Mouse (Mus musculus) retina, postnatal 7 days (tissue): Measurements from ENCODE around the gene Stat3.

Source experiments
- DNase-seq: peaks from one replicate; pipeline ENCODE4 v3.0.0-alpha.2; 2012; ENCODE audit warnings: low read depth, low spot score

Stat3 gene

DNA sequence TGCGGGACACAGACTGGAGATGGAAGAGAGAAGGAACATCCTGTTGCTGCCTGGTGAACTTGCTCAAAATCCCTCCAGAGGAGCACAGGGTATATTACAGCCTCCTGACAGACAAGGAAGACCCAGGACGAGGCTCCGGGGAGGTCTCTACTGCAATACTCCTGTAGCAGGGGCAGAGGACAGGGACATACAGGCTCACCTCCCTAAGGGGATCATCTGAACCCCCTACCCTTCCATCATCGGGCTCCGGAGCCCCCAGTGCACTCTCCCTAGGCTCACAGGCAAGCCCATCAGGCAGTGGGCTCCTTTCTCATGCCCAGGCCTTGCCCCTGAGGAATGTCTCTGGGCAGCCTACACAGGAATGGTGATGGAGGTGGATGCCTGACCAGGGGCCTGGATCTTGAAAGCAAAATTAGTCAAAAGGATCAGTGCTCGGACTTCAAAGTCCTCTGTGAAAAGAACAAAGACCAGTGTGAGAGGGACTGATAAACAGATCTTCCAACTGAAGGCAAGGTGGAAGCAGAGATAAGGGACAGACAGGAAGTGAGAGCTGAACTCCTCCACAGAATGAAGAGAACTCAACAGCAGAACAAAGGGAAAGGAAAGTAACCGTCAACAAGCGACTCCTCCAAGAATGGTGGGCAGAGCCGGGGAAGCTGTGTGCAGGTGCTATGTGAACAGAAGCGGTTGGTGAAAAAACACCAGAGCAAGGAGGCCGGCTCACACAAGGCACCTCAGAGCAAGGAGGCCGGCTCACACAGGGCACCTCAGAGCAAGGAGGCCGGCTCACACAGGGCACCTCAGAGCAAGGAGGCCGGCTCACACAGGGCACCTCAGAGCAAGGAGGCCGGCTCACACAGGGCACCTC is 47.9 kb downstream of the Stat3 start:
- DNase-seq: no peak

DNA sequence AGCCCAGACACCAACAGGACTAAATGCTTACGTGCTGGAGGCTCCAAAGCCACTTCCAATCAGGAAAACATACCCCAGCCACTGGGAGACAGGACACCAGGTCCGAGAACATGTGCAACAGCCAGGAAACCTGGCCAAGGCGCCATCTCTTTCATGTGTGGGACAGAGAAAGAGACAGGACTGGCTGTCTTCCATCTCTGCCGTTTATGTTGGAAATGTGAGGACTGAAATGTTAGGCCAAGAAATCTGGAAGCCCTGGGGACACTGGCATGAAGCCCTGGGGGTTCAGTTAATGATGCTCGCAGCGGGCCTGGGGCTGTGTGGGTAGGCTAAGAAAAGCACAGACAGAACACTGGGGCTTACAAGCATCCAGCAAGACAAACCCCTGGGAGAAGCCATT is 48.9 kb downstream of the Stat3 start:
- DNase-seq: no peak

DNA sequence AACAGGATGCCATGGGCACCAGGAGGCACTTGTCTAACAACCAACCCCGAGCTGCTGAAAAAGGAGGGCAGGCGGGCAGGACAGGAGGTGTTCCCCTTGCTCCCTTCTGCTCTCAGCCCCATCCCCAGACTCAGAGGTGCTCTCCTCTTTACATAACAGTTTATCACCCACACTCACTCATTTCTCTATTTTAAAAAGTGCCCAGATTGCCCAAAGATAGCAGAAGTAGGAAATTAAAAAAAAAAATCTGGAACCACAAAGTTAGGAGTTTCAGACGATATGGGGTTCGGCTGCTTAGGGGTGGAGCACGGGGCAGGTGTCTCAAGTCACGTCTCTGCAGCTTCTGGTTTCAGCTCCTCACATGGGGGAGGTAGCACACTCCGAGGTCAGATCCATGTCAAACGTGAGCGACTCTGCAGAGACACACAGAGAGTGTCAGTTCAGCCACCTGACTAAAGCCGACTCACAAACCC is 51.0 kb downstream of the Stat3 start:
- DNase-seq: no peak

DNA sequence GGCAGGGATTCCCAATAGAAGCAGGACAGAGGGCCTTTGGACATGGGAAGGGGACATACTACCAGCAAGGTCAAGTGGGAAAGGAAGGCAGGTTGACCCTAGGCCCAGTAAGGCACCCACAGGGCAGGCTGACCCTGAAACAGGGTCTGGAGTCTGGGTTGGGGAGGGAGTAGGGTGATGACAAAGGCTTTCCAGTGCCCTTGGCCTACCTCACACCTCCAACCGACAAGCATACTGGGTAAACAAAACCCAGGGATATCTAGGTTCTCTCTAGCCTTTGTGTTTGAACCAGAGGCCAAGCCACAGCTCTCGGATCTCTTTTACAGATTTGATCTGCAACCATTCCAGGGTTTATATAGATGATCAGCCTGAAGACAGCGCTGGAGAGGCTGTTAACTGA is 51.6 kb downstream of the Stat3 start:
- DNase-seq: no peak

DNA sequence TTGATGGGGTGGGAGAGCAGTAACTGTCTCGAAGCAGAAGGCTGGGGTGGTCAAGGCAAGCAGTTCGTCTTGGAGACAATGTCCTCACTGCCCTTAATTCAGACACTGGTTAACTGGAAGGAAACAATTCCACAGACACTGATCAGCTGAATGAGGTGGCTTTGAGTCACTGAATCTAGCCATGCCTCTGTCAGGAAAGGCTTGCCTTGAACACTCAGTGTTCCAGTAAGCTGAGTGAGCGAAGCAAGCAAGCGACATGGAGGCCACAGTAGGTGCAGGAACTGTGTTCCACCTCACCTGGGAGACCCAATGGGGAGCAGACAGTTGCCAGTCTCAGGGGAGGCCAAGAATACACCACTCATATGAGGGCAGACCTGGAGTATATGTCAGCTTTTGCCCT is 52.1 kb downstream of the Stat3 start:
- DNase-seq: no peak

DNA sequence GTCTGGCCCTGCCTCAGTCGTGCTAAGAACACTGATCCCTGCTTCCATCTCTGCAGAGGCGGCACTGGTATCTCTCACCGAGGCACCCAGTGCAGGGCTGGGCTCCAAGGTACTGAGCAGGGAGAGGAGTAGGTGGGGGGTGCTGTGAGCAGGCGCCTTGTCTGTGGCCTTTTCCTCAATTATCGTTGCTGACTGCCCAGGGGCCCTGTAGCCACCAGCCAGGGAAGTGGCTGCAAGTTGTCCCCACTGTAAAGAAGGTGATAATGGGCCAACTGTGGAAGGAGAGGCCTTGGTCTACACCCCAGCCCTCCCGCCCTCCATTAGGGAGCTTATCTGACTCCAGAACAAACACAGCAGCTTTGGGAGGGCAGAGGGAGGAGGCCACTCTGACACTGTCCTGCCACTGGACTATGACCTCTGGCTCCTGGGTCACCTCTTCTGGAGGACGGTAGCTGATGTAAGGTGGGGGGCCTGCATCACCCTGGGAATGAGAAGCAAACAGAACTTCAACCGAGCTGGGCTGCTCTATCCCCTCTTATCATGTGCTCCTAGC is 53.1 kb downstream of the Stat3 start:
- no peak for DNase-seq

DNA sequence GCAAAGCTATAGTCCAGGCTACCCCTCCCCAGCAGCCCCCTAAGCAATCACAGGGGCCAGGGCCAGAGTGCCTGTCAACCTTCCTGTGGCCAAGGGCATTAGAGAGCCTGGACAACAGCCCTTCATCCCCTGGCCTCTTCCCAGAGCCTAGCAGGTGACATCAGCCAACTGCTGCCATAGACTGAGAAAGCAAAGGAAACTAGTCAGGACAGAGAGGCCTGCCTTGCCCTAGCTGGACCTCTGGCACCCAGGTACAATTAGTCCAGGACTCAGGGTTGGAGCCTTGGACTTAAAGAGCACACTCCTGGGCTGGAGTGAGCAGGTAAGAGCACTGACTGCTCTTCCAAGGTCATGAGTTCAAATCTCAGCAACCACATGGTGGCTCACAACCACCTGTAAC is 53.9 kb downstream of the Stat3 start:
- no peak for DNase-seq

DNA sequence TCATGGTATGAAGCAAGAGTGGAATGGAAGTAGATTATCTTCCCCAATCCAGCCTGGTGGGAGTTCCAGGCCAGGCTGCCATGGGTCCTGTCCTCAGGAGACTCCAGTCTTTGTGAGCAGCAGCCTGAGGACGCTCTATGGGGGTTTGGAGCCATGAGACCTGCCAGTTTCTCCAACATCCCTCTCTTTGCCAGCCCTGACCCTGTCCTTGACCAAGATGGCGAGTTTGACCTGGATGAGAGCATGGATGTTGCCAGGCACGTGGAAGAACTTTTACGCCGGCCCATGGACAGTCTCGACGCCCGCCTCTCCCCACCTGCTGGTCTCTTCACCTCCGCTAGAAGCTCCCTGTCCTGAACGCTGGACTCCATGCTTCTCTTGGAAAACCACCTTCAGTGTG is 55.7 kb downstream of the Stat3 start:
- no peak for DNase-seq

DNA sequence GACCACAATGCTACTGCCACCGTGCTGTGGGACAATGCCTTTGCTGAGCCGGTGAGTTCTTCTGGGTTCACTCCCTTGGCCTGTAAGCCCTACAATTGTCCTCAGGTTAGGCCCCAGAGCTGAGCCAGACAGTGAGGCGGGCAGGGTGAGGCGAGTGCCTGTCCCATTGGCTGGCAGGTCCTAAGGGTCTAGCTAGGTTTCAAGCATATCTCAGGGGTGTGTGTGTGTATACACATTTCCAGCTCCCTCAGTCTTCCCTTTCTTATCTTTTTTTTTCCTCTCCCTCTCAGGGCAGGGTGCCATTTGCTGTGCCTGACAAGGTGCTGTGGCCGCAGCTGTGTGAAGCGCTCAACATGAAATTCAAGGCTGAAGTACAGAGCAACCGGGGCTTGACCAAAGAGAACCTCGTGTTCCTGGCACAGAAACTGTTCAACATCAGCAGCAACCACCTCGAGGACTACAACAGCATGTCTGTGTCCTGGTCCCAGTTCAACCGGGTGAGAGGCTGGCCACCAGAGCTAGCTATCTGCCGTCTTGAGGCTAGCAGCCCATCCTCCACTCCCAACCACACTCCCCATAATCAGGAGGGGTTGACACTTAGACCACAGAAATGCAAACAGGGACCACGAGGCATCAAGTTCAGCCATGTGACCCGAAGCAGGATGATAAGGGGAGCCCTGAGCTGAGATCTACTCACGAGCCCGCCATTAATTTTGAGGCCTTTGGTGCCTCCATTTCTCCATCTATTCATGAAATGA is 59.8 kb downstream of the Stat3 start:
- no peak for DNase-seq

DNA sequence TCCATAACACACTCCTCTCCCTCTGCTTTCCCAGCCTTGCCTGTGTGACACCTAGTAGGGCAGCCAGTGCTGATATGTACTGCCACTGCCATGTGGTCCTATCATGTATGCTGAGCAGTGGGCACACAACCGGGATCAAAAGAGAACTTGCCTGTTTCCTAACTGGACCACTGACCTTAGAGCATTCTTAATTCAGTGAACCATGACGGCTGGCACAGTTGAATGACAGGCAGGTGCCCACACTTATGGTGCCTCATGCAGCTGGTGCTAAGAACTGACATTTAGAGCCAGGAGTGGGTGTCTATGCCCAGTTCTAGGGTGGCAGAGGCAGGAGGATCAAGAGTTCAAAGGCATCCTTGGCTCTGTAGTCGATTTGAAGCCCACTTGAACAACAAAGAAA is 63.6 kb downstream of the Stat3 start:
- DNase-seq: no peak

DNA sequence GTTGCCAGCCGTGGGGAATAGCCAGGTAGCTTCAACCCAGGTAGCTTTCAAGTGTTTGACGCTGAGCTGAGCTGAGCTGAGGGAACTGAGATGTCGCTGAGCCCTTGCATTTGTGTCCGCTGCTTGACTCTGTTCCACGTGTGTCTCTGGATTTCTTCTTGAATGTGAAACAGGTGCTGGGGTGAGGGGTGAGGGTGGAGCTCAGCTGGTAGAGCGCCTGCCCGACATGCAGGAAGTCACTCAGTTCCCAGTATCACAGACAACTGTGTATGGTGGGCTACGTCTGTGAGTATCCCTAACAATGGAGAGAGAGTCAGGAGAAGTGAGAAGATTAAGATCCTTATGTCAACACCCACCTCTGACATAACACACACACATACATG is 68.4 kb downstream of the Stat3 start:
- no peak for DNase-seq

DNA sequence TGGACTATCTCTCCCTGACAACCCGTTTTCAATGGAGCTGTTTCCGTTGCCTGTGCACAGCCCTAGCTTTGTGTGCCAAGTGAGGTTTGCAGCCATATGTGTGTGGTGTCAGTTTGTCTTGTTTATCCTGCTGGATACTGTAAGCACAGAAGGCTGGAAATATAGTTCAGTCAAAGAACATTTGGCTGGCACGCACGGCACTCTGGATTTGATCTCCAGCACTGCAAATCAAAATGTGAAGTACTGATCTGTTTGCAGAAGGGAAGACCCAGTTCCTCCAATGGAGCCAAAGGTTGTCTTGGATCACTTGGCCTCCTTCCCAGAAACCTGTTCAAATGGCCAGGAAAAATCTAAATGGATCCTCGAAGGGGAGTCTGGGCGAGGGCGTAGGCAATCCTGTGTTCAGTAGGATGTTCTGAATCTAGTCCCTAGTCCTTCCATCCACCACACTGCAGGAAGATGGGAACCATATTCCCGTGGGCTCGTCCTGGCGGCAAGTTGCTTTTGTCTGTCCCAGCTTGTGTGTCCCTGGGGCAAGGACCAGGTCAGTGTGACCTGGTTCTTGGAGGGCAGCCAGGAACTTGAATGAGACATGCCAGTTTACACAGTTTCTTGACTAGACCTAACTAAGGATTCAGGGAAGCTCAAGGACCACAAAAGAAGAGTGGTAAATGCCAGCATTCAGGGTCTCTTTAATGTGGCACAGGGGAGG is 68.9 kb downstream of the Stat3 start:
- no peak for DNase-seq

DNA sequence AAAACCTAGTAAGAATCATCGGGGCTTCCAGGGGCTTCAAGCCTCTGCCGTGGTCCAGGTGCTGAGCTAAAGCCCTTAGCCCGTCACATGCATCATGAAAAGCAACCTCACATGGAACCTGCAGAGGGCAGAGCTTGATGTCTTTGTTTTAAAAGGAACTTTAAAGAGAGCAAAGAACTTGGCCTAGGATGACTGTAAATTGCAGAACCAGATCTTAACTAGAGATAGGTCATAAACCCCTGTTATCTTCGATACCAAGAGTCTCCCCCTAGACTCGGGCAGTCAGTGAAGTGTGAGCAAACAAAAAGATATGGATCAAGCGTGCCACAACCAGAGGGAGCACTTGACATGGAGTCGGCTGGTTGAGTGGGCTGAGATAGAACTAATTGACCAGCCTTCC is 73.7 kb downstream of the Stat3 start:
- no peak for DNase-seq

DNA sequence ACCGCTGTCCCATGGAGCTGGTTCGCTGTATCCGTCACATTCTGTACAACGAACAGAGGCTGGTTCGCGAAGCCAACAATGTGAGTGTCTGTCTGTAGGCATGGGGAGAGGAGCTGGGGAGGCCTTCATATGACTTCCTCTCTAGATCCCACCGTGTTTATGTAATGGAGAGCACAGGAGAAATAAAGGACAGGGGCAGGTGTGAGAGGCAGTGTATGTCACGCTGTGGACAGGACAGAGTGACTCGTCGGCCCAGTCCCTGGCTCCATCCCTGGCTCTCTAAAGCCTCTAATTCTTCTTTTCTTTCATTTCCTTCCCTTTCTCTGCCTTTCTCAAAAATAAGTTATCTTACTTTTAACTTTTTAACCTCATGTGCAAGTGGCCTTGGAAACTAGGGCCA is 76.2 kb downstream of the Stat3 start:
- no peak for DNase-seq

DNA sequence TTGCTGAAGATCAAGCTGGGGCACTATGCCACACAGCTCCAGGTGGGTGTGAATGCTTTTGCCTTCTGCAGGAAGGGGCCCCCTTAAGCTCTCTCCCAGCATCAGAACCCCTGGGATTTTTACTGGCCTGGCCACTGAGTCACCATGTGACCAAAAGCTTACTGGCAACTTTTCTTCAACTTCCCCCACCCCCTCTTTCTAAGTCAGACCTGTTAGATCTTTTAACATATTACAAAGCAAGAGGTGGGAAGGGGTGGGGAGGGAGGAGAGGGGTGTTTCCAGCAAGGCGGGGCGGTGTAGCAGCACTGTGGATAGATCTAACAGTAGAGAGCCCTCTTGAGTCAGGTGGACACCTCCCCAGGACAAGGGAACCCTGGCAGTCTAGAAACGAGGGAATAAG is 77.5 kb downstream of the Stat3 start:
- DNase-seq: no peak

DNA sequence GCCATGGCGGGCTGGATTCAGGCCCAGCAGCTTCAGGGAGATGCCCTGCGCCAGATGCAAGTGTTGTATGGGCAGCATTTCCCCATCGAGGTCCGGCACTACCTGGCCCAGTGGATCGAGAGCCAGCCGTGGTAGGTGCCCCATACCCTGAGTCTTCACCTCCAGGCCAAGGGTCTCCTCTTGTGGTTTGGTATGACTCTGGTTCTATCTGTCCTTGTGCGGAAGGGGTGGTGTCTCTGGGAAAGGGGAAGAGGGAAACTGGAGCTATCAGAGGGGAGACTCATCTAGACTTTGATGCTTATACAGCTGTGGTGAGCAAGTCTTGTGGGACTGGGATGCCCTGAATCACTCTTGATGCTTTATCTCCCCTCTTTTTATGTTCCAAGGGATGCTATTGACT is 78.0 kb downstream of the Stat3 start:
- no peak for DNase-seq

DNA sequence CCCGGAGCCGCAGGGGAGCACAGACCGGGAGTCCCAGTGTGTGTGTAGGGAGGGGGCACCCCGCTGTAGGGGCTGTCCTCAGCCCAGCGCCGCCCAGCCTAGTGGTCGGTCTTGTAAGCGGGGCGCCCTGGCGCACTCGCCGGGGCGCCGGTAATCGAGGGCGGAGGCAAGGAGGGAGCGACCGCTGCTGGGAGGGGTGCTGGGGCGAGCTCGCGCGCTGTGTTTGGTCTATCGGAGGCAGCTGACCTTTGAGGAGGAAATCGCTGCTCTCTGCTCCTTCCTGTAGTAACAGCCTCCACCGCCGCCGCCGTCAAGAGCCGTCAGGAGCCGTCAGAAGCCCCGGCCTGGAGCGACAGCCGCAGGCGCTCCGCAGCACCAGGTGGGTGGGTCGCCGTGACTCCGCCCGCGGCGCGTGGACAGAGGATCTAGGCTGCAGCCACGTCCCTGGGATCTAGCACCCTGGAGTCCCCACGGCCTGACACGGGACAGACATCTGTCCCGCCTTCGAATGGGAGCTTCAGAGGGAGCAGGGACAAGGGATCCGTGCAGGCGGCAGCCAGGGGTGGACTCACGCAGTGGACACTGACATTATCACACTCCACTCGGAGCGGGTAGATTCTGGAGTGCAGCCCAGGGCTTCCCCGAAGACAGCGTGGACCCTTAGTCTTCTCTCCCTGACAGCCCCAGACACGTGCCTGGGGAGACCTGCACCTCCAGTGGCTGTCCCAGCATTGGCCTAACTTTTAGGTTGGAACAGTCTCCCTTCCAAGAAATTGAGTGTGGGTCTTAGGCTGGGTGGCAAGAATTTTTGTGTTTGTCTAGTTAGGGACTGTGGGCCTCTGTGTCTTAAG is 78.9 kb downstream of the Stat3 start:
- DNase-seq: peak; percentile 25

DNA sequence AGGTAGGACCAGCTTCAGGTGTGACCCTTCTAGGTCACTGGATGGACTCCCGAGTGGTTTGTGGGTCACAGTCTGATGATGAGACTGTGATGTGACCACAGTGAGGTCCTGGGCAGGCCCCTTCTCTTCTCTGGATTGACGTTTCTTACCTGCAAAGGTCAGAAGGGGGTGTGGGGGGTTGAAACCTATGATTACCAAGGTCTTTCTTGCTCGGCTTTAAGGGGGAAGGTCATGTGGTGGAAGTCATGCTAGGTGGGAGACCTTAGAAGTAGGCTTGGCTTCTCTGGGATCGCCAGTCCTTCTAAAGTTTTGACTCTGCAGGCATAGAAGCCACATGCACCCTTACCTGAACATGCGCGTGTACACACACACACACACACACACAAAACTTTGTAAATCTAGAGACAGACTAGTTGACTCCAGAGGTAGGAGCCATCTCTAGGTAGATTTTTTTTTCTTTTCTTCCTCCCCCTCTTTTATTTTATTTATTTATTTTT is 79.7 kb downstream of the Stat3 start:
- DNase-seq: no peak

DNA sequence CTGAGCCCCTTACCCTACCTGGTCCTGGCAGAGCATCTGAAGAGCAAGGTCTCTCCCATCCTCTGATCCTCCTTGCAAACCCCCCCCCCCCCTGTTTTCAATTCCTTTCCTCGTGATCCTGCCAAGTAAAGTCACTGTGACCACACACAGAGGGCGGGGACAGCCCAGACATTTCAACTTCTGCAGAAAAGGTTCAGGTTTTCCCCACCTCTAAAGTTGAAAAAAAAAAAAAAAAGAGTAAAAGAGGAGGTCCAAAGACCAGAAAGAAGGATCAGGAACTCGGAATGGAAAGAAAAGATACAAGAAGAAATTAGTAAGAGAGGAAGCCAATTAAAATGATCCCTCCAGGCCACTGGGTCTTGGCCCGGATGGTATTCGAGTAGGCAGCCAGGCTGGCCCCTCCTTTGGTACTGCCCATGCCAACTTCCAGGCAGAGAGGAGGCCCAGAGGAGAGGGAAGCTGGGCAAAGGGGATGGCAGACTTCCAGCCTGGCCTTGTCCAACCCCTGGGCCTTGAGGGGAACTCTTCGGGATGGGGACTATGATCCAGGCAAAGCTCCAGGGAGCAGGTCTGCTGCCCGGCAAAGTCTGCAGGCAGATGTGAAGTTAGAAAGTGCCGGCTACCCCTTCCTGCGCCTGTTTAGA is 80.3 kb downstream of the Stat3 start, which contains the start of gene Stat5a:
Stat5a (plus strand) TSS at position 417 of the 644 bp plus-strand sequence.
- no peak for DNase-seq

DNA sequence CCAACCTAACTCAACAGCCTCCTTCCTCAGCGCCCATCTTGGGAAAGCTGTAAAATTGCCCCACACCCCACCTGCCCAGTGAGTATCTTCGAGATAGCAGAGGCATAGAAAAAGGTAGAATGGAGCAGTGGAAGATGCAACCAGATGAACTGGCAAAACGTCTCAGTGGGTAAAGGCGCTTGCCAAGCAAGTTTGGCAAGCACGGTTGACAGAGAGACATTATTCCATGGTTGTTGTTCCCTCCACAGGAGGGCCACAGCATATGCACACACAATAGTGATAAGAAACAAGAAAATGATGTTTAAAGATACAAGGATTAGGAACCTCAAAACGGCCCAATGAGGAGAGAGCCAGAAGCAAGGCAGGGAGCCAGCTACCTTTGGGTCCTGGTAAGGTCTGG is 81.4 kb downstream of the Stat3 start:
- DNase-seq: no peak
